In genomic region chr1:131319598-131320330, GRCm38 (mm10) we compare ENCODE assay signal across 17 mouse cellular contexts. TPM values are rescaled to one million over a fixed set of nuclear protein-coding genes. Genes with fewer than 3 reads are reported as not detected.
DNase-seq lines count a peak whose midpoint lies in the region; ATAC-seq and TF ChIP-seq lines count a peak whose summit lies in the region.
"Had no signal": no experiment of that assay in that cellular context is flagged by ENCODE, and none has a peak within 500 bp of the region (broad histone marks: within the 10 kb centered on the region; RNA-seq: fewer than 3 reads in every experiment).

No protein-coding gene starts in this region.

- no peak for TF ChIP-seq POLR2A in lung, adult 2 months (IDR thresholded peaks at IDR 0.05; ENCODE audit: borderline replicate concordance, extremely low read depth, low read depth, low read length)

- H3K4me3 ChIP-seq in forebrain, postnatal 0 days (ENCODE audit: low read depth, low read length): no peak overlapping the region
- no peak overlapping the region for H3K4me3 ChIP-seq in forebrain, embryonic 13.5 days
- no peak overlapping the region for H3K4me3 ChIP-seq in left cerebral cortex, adult 2 months
- H3K4me3 ChIP-seq in neural tube, embryonic 13.5 days: no peak overlapping the region
- H3K4me3 ChIP-seq in lung, adult 2 months (replicated peaks; ENCODE audit: extremely low read depth, low read depth, low read length): no peak overlapping the region
- H3K4me3 ChIP-seq: heart, embryonic 15.5 days; midbrain, embryonic 13.5 days had no signal

- no peak overlapping the region for H3K9ac ChIP-seq in forebrain, postnatal 0 days
- H3K9ac ChIP-seq in forebrain, embryonic 13.5 days: no peak overlapping the region
- no peak overlapping the region for H3K9ac ChIP-seq in neural tube, embryonic 13.5 days
- H3K9ac ChIP-seq: heart, embryonic 15.5 days; midbrain, embryonic 13.5 days had no signal

- H3K36me3 ChIP-seq in forebrain, postnatal 0 days (ENCODE audit: insufficient read depth): peaks cover 39% of the 10 kb centered on the region
- peaks cover 56% of the 10 kb centered on the region for H3K36me3 ChIP-seq in forebrain, embryonic 13.5 days (ENCODE audit: poor library complexity, severe bottlenecking)
- H3K36me3 ChIP-seq in neural tube, embryonic 13.5 days: peaks cover 45% of the 10 kb centered on the region

- intact Hi-C loops in left cerebral cortex, adult 2 months (cut with DNase I): no loop called here

- H3K4me1 ChIP-seq in forebrain, postnatal 0 days (ENCODE audit: insufficient read depth): no peaks in the 10 kb centered on the region
- H3K4me1 ChIP-seq in forebrain, embryonic 13.5 days: no peaks in the 10 kb centered on the region
- H3K4me1 ChIP-seq in neural tube, embryonic 13.5 days (replicated peaks): 0 out of 2 replicates have a peak, but pooled peaks cover 7% of the 10 kb centered on the region
- no peaks in the 10 kb centered on the region for H3K4me1 ChIP-seq in lung, adult 2 months (ENCODE audit: control insufficient read depth, insufficient read depth, low read length)
- H3K4me1 ChIP-seq: heart, embryonic 15.5 days; midbrain, embryonic 13.5 days had no signal

- 87% methylated on average over 3 of the region's 3 CpGs for WGBS in forebrain, postnatal 0 days
- 92% methylated on average over 3 of the region's 3 CpGs for WGBS in forebrain, embryonic 13.5 days
- WGBS in neural tube, embryonic 13.5 days: 69% methylated on average over 3 of the region's 3 CpGs
- 90% methylated on average over 3 of the region's 3 CpGs for WGBS in lung, adult 2 months

- 0 out of 2 replicates have a peak, but pooled peaks have one; percentile 38 for ATAC-seq in forebrain, postnatal 0 days
- ATAC-seq in forebrain, embryonic 13.5 days: no peak
- peak; percentile 88 for ATAC-seq in neural tube, embryonic 13.5 days (ENCODE audit: low read depth)
- ATAC-seq: intestine, embryonic 16.5 days; midbrain, embryonic 13.5 days had no signal

- DNase-seq in forebrain, postnatal 0 days: no peak
- no peak for DNase-seq in left cerebral cortex, adult 2 months (ENCODE audit: extremely low spot score in 1 of 2, low spot score in 2 of 2)
- DNase-seq in left cerebral cortex, adult 8-10 months (ENCODE audit: low spot score in 2 of 2): no peak
- peak; percentile 62 for DNase-seq in MN1 (ENCODE audit: low spot score)
- DNase-seq in kidney, adult 18-20 months: no peak
- no peak for DNase-seq in lung, adult 2 months
- DNase-seq: adrenal gland, postnatal 36 days; B cell, adult 2 months; cerebellum, adult 11 months; lung, postnatal 14 days; right cerebral cortex, postnatal 14 days; thymus, adult 18-20 months had no signal

- no peak overlapping the region for H3K4me2 ChIP-seq in forebrain, postnatal 0 days (ENCODE audit: low read depth)
- no peak overlapping the region for H3K4me2 ChIP-seq in forebrain, embryonic 13.5 days
- no peak overlapping the region for H3K4me2 ChIP-seq in neural tube, embryonic 13.5 days
- H3K4me2 ChIP-seq: heart, embryonic 15.5 days; midbrain, embryonic 13.5 days had no signal

- TF ChIP-seq CTCF in forebrain, postnatal 0 days (IDR thresholded peaks at IDR 0.05; ENCODE audit: low read depth): peak; percentile 60
- peak; percentile 37 for TF ChIP-seq CTCF in left cerebral cortex, adult 2 months (IDR thresholded peaks at IDR 0.05)
- TF ChIP-seq CTCF in lung, adult 2 months (IDR thresholded peaks at IDR 0.05; ENCODE audit: insufficient read depth, low read length): no peak

- no peaks in the 10 kb centered on the region for H3K9me3 ChIP-seq in forebrain, postnatal 0 days (ENCODE audit: low read length)
- H3K9me3 ChIP-seq in forebrain, embryonic 13.5 days (replicated peaks): no peaks in the 10 kb centered on the region
- H3K9me3 ChIP-seq in neural tube, embryonic 13.5 days: no peaks in the 10 kb centered on the region
- H3K9me3 ChIP-seq: heart, embryonic 15.5 days; midbrain, embryonic 13.5 days had no signal

- no peak overlapping the region for H3K27ac ChIP-seq in forebrain, postnatal 0 days (ENCODE audit: low read depth, low read length)
- no peak overlapping the region for H3K27ac ChIP-seq in forebrain, embryonic 13.5 days
- H3K27ac ChIP-seq in left cerebral cortex, adult 2 months: no peak overlapping the region
- no peak overlapping the region for H3K27ac ChIP-seq in neural tube, embryonic 13.5 days (replicated peaks)
- H3K27ac ChIP-seq: heart, embryonic 15.5 days; midbrain, embryonic 13.5 days had no signal

- no peaks in the 10 kb centered on the region for H3K27me3 ChIP-seq in forebrain, postnatal 0 days (ENCODE audit: insufficient read depth, low read length)
- no peaks in the 10 kb centered on the region for H3K27me3 ChIP-seq in forebrain, embryonic 13.5 days
- no peaks in the 10 kb centered on the region for H3K27me3 ChIP-seq in neural tube, embryonic 13.5 days
- H3K27me3 ChIP-seq: heart, embryonic 15.5 days; midbrain, embryonic 13.5 days had no signal

RNA-seq across cellular contexts. Expression of gene Ikbke, which starts 40.4 kb away (rescaled TPM):
- 1.9 and 2.6 TPM in 2 replicates for total RNA-seq in forebrain, postnatal 0 days (2014; rRNA removed)
- 0.65 and 0.73 TPM in 2 replicates for polyA plus RNA-seq in forebrain, postnatal 0 days (2015; fragmentation: Nextera tagmentation; extraction: Ambion mirVana)
- polyA plus RNA-seq in forebrain, embryonic 13.5 days (2015; fragmentation: Nextera tagmentation; extraction: Ambion mirVana): 0.21 and 0.39 TPM in 2 replicates
- 1 to 10 TPM; 1.4 to 2.7 TPM for total RNA-seq in left cerebral cortex, adult 2 months (2021)
- total RNA-seq in left cerebral cortex, adult 8-10 months (2022): 1 to 10 TPM in 3 of 4 experiments, under 1 TPM in 1; 0.89 to 2.2 (median 1.6) TPM
- polyA plus RNA-seq in neural tube, embryonic 13.5 days (2015; fragmentation: Nextera tagmentation; extraction: Ambion mirVana): 0.91 and 1.2 TPM in 2 replicates
- 9.6 and 15.3 TPM in 2 replicates for polyA plus RNA-seq in lung, adult 2 months (2012; rRNA removed)
